Mouse (Mus musculus) heart, adult 9 months (tissue): ENCODE measurements at regions not wholly inside any gene's neighbourhood (a gene's known extent, or its start where the extent isn't known, plus 50 kb on each side); places are given as distances from the start of the nearest gene placed in this dataset.

ENCODE experiments used
- DNase-seq, 2 experiments: peaks; one replicate each; pipeline ENCODE4 v3.0.0; 2022; ENCODE audit warnings: low spot score in 2 of 2

DNA sequence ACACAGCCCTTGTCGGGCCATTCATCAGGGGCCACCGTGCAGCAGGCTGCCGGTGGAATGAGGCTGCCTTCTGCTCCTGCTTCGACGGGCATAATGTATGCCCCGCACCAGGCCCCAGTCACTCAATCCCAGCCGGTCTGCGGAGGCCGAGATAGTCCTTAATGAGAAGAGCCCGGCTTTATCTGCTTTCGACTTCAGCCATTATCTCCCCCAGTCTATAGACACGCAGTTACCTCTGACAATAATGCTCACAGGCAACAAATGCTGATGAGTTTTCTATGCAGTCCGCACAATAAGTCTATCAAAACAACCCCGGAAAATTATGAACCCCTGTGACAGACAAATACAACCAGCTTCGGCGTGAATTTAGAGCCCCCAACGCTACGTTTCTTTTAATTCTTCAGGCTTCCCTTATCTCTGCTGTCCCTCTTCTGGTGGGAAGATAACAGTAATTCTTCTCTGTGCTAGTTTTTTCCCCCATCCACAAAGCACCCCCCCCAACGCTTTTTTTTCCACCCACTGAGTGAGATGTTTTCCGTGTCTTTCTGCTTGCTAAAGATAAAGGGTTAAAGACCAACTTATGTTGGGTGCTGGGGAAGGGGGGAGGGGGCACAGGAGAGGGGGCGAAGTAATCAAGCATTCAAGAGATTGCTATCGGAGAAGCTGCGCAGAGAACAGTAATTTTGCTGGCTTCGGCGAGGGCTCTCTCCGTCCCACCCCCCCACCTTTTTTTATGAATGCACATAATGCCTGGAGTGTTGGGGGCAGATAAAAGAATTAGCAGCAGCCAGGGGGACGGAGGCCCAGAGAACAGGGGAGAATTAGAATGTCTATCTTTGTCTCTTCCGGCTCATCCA lies 117.8 kb downstream of the Mrm1 start:
- no peak for DNase-seq

DNA sequence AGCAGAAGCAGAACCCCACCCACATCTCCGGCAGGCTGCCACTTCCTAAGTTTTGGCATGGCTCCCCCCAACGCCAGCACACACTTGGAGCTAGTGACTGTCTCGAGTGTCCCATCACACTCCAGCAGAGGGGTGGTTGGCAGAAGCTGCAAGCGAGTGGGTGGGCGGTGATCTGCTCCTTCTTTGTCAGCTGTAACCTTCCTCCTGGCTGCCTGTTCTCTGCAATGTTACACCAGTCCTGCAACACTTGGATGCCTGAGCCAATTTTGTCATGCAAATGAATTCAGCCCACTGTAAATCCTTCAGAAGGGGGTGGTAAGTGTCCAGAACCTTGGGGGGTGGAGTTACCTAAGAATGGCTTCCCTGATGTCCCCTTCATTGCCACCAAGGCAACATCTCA lies 121.8 kb downstream of the Mrm1 start:
- DNase-seq, result no peak

DNA sequence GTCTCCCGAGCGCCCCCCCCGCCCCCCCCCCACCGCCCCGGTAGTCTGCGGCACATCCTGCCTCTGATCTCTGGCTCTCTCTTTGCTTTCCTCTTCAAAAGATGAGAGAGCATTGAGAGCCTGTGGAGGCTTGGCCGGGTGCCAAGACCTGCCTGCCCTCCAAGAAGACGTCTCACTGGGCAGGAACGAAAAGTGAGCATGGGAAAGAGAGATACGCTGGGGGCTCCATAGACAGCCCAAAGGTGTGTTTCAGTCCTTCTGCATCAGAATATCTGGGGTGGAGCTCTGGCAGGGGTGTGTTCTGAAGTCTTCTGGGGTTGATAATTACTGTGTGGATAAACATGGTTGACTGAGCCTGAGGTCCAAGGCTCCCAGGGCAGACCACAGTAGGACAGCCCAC lies 126.7 kb downstream of the Mrm1 start:
- no peak for DNase-seq

DNA sequence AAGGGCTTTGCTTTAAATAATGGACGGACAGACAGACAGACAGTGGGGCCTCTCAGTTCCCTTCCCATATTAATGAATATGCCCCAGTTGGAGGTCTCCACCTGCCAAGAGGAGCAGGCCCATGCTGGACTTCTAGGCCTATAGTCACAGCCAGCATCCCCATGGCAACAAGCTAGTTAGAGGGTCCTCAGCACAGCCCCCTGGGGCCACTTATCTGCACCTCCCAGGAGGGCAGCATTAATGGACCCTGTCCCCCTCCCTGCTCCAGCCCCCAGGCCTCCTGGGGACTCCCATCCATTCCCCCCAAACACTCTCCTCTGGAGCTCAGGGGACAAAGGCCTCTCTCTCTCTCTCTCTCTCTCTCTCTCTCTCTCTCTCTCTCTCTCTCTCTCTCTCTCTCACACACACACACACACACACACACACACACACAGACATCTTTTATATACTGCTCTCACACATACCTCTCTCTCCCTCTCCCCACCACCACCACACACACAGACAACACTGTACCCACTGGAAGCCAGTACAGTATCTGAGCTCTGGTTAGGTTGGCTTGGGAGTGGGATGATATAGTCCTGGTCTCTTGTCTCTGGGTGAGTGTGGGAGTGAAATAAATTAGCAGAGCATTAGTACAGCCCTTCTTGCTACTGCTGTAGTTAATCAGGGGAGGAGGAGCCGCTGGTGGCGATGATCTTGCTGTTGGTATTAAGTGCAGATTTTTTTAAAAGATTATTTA lies 127.7 kb downstream of the Mrm1 start:
- DNase-seq, result no peak

DNA sequence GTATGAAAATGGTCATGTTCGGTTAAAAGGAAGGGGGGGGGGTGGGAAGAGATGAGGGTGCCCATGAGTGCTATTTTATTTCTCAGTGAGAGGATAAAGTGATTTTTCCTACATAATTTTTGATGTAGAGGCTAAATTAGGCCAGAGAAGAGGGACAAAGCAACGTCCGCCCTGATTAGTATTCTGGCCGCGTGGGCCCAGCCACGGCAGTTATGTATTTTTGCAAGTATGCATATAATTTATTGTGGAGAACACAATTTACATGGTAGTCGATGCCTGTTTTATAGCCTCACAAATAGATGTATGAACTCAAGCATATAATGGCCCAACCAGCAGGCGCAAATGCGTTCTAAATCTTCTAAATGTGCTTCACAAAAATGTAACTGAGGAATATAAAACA lies 132.8 kb downstream of the Mrm1 start:
- DNase-seq, result no peak

DNA sequence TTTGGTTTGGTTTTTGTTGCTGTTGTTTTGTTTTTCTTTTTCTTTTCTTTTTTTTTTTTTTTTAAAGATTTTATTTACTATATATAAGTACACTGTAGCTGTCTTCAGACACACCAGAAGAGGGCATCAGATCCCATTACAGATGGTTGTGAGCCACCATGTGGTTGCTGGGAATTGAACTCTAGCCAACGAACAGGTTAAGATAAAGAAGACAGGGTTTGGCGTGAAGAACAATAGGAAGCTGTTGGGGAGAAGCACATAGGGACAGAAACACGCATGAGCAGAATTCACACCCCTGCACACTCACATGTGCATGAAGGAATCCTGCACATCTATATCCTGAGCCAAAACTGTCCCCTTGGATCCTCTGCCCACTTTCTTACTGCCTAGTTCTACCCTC lies 135.0 kb downstream of the Mrm1 start:
- DNase-seq, result no peak

DNA sequence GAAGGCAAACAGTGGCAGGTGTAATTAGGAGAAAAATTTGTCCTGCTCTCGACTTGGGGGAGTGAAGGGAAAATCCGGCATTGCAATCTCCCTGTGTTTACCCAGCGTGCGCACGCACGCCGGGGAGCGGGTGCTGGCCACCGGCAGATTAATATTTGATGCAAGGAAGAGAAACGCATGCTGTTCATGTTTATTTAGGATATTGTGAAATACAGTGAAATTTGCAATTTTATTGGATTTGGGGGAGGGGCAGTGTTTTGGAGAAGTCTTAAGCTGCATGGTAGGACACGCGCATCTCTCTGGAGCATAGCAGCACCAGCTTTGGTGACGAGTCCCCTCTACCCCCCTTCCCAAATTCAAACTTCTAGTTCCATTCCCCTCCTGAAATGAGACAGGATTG lies 136.4 kb downstream of the Mrm1 start:
- no peak for DNase-seq

DNA sequence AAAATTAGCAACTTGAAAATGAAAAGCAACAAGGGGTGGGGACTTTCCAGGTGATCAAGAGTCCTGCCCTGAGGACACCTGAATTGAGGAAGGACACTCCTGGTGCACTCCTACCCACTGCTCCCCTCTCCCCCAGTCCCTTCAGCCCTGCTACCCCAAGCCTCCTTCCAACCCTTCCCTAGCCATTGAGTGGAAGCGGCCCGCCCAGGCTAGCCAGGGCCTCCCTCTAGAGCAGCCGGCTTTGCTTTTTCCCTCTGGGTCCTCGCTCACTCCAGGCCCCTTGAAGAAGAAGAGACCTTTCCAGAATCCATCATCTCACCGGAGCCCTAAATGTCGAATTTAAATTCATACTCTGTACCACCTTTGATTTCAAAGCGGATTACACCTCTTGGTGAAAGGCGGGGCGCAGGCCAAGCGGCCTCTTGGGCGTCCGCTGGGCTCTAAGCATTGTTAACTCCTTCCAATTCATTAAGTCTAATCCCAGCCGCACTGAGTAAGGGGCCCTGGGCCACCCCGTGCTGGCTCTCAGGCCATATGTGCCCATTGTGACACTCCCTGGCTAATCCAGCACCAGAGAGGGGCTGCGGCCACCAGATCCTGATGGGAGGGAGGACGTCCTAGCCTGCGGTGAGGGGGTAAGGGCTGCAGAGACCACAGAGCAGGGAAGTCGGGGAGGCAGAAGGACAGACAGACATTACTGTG lies 142.8 kb downstream of the Mrm1 start:
- no peak for DNase-seq

DNA sequence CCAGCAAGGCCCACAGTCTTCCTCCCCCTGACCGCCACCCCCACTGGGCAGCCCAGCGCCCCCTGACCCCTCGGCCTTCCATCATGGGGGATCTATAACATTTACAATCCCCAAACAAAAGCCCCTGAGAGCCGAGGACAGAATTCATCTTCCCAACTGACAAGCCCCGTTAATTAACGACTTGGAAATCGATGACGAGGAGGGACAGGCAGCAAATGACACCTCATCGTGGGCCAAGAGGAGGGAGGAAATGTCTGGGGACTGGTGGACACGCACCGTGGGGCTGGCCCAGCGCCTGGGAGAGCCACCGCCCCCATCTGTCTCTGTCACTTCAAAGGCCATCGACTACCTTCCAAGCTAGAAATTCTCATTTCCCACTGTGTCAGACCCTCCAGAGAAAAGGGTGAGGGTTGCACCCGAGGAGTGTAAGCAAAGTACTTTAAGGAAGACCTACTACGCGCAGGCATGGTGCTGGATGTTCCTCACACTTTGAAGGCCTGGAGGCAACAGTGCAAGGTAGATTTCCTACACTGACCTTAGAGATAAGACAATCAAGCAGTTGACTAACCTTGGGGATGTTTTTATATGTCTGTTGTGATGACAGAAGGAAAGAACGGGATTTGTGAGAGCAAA lies 146.4 kb downstream of the Mrm1 start:
- DNase-seq, result no peak

DNA sequence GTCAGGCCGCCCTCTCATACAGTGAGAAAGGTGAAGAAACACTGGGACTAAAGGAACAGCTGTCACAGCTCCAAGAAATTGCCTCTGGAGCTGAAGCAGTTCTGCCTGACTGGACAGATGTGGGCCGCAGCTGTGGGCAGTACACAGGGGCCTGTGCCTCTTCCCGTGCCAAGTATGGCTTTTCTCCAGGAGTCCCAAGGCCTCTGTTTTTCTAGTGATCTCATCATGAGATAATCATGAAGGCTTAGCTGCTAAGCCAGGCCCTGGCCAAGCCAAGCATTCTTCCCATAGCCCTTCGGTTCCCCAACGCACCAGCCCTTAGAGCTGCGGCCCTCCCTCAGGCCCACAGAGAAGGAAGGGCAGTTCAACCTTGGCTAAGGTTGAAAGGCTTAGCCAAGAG lies 146.2 kb upstream of the Lhx1 start:
- no peak for DNase-seq

DNA sequence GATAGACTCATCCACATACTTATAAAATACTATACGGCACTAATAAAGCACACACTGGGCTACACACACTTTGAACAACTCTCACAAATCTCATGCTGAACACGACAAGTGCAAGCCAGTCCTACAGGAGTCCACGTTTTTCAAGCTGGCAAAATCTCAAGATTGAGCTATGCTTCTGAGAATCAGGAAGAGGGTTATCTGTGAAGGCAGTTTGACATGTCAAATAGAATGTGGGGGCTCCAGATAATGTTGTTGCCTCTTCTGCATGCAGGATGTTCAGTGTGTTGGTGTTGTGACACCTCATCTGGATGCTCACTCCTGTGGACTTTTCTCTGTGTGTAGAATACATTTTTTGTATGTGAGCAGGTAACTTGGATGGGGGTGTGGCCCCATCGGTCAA lies 142.4 kb upstream of the Lhx1 start:
- DNase-seq, result no peak

DNA sequence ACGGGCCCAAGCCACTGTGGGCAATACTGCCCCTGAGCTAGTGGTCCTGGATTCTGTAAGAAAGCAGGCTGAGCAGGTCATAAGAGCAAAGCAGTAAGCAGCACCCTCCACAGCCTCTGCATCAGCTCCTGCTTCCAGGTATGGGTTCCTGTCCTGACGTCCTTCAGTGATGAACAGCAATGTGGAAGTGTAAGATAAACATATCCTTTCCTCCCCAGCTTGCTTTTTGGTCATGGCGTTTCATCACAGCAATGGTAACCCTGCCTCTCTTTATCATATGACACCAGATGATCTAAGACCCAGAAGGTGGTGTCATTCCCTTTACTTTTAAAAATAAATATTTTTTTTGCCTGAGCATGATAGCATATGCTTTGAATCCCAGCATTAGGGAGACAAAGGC lies 138.9 kb upstream of the Lhx1 start:
- DNase-seq, result no peak

DNA sequence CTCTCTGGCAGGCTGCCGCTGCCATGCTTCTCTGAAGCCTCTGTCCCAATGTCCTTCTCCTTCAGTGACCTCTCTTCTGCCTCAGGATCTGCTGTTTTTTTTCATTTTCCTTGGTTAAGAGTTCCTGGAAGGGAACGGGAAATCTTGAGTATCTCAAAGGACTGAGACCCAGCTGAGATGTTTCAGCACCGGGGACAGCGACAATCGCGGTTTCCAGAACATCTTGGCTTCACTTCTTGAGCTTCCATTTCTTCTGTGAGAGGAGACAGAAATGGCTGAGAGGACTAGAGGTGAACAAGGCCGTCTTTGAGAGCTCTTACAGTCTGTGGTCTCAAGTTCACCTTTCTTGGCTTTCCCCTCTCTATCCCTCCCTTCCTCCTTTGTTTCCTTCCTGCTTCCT lies 136.6 kb upstream of the Lhx1 start:
- no peak for DNase-seq

DNA sequence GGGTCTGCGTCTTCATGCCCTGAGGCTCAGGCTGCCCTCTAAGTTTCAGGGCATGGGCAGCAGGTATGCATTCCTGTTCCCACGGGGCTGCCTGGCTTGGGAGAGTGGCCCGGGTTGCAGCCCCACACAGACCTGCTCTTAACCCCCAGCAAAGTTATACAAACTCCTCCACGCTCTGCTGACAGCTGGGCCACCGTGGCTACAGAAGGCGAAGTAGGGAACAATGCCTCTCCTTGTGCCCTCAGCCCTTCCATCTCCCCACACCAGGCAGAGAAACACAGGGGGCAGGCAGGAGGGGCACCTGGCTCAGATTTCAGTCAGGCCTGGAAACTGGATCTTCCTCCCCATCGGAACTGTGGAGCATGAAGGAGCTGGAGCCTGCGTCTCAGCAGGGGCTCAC lies 135.5 kb upstream of the Lhx1 start:
- no peak for DNase-seq

DNA sequence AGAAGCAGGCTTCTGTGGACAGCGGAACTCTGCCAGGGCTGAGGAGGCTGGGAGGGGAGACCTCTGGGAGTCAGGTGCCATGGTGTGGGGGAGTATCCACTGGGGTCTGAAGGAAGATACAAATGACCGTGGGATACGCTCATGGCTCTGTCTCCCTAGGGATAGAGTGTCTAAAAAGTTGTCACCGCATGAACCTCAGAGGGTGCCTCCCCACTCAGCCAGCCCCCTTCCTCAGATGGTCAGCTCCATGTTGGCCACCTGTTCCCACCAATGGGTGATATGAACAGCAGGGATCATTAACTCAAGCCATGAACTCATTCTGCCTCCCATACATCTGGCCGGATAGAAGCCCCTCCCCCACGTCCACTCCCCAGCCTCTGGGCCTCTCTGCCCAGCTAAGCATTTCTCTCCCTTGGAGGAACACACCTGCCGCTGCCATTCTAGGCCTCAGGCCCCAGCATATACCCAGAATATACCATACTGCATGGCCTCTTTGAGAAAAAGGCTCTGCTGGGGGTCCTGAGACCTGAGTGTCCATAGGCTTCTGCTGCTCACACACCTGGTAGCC lies 134.1 kb upstream of the Lhx1 start:
- DNase-seq, result no peak

DNA sequence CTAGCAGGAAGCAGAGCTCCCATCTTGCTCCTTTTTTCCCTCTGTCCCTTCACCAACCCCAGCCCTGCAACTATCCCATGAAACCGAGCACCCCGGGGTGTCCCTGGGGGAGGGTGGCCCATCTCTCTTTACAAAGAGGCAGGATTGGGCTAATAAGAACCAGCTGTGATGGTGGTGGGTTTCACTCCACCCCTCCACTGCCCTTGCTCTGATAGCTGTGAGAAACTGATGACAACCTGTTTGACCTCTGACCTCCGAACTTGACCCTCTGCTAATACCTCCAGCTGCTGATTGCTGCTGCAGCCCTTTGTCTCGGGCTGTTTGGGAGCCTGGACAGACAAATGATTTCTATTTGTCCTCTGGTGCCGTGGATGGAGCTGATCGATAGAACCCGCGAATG lies 128.1 kb upstream of the Lhx1 start:
- no peak for DNase-seq

DNA sequence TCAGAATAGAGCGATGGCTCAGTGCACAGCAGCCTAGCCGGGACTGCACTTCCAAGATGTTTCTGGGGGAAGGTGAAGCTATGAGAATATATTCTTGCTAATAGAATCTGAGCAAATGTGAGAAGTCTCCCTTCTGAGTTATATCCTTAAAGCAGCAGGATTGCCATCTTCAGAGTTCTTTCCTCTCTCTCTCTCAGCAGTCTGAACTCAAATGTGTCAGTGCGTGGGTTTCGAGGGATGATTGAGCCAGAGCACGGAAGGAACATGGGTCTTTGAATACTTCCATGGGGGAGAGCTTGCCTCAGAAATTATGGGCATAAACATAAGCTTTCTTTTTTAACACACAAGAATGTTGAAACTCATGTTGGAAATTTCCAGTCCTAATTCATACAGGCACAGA lies 123.6 kb upstream of the Lhx1 start:
- no peak for DNase-seq

DNA sequence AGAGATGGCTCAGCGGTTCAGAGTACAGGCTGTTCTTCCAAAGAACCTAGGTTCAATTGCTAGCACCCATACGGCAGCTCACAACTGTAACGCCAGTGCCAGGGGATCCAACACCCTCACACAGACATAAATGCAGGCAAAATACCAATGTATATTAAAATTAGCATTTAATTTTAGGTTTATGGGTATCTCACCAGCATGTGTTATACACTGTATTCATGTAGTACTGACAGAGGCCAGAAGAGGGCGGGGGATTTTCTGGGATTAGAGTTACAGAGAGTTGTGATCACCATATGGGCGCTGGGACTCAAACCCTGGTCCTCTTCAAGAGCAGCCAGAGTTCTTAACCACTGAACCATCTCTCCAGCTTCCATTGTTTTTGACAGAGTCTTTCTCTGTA lies 121.8 kb upstream of the Lhx1 start:
- DNase-seq, result no peak

DNA sequence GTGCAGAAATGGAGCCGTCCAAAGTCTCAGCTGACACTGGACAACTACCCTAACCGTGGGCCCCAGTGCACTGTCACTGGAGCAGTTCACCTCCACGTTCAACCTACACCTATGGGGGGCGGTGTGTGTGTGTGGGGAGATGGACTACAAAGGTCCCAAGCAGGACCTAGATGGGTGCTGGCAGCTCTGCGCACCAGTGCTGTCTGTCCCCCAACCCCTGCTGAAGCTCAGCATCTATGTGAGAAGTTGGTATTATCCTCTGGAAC lies 117.7 kb upstream of the Lhx1 start:
- no peak for DNase-seq

DNA sequence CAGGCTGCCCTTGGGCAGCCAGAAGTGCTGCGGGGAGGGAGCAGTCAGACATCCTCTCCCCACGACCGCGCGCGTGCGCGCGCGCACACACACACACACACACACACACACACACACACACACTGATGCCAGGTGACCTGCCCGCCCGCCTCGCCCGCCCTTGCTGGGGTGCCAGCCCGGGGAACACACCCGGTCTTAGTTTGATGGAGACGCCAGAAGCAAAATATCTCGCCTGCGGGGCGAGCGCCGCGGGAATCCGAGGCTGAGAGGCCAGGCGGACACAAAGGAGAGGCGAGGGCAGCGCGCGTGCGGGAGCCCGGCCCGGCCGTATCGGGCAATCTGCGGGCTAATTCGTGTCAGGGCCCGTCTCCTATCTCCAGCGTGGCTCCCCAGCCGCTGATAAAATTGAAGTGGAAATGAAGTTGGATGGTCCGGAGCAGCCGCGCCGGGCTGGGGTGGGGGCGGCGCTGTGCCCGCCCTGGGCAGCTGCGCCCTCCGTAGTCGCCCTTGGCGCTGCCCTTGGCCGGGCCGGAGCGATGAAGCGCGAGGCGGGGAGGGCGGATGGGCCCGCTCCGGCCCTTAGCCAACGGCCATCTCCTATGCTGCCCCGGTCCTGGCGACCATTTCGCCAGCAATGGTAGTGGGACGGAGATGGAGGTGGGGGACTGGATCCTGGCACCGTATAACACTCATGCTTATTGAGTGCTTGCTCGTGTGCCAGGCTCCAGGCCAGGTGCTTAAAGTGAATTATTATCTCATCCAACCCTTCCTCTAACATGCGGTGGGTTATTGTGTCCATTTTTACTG lies 117.2 kb upstream of the Lhx1 start:
- peak in 1 of 2 experiments; percentile 6 for DNase-seq

DNA sequence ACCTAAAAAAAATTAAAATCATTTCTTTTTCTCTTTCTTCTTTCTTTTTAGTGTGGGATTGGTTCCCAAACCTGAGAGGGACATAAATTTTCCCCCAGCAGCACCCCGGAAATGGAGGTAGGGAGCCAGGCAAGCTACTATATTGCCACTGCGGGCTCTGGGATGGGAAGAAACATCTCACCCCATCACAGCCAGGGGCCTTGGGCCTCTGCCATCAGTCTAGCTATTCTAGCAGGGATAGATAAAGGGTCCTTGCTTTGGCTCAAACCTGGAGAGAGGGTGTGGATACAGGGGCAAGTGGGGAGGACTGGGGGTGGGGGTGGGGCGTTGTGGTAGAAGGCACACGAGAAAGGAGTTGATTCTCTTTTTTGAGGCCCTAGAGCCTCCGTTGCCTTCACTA lies 116.3 kb upstream of the Lhx1 start:
- DNase-seq, result no peak
